Mouse (Mus musculus) midbrain, embryonic 16.5 days (tissue): ENCODE results near the gene Klf9. TPM values are rescaled to one million over a fixed set of nuclear protein-coding genes. Genes with fewer than 3 reads are reported as not detected.

ENCODE experiments used
- ATAC-seq: fragments of 200-750 bp; cut with Nextera tagmentation; 2 replicates; pipeline ENCODE4 v1.8.0; 2017; ENCODE audit warnings: moderate TSS enrichment
- H3K27ac ChIP-seq: fragments of 300-500 bp; sonication (generic); 2 replicates; pipeline ENCODE4 v1.5.1; 2014; ENCODE audit warnings: mild to moderate bottlenecking, low read length, mixed read lengths
- H3K27me3 ChIP-seq: fragments of 300-500 bp; sonication (generic); 2 replicates; pipeline ENCODE4 v1.6.1; 2014; ENCODE audit warnings: low read depth, low read length, mixed read lengths; ENCODE audit not compliant: control insufficient read depth, insufficient read depth
- H3K36me3 ChIP-seq: fragments of 300-500 bp; sonication (generic); 2 replicates; pipeline ENCODE4 v1.6.1; 2014; ENCODE audit warnings: mild to moderate bottlenecking, low read length, moderate library complexity, mixed read lengths; ENCODE audit not compliant: control insufficient read depth, insufficient read depth
- H3K4me1 ChIP-seq: fragments of 300-500 bp; sonication (generic); 2 replicates; pipeline ENCODE4 v1.6.1; 2014; ENCODE audit warnings: mild to moderate bottlenecking, low read length, mixed read lengths; ENCODE audit not compliant: control insufficient read depth, insufficient read depth
- H3K4me2 ChIP-seq: fragments of 300-500 bp; sonication (generic); 2 replicates; pipeline ENCODE4 v1.6.1; 2014; ENCODE audit warnings: mild to moderate bottlenecking, low read length, mixed read lengths
- H3K4me3 ChIP-seq: fragments of 300-500 bp; sonication (generic); 2 replicates; pipeline ENCODE4 v1.5.1; 2014; ENCODE audit warnings: low read depth, mild to moderate bottlenecking, low read length, moderate library complexity, mixed read lengths
- H3K9ac ChIP-seq: fragments of 300-500 bp; sonication (generic); 2 replicates; pipeline ENCODE4 v1.6.1; 2014; ENCODE audit warnings: low read depth, low read length, mixed read lengths
- H3K9me3 ChIP-seq: fragments of 300-500 bp; sonication (generic); replicated peaks from 2 replicates; pipeline ENCODE4 v1.6.1; 2014; ENCODE audit warnings: mild to moderate bottlenecking, low read length, mixed read lengths; ENCODE audit not compliant: control insufficient read depth, poor library complexity, severe bottlenecking
- WGBS: fragments of 180-500 bp; shearing (Covaris S2); extraction: QIAGEN DNeasy Blood & Tissue Kit; methylation state at CpG from one replicate; pipeline ENCODE4 v1.1.7; 2014; 5-methylcytosine and 5-hydroxymethylcytosine counted together
- polyA plus RNA-seq: library from polyadenylated mRNA; unstranded; fragments of >200 nt; fragmentation: Nextera tagmentation; extraction: Ambion mirVana; gene quantifications from 2 replicates; pipeline ENCODE4 v1.2.1, GENCODE M21; 2015

Klf9 gene
- polyA plus RNA-seq, 1 experiment from 2014 or later = 3.1 TPM

GRCm38 (mm10) chr19:23129908-23130307, 11.1 kb upstream of the Klf9 start:
- H3K4me1 ChIP-seq = peaks cover 9% of the 10 kb centered on the region
- 94% methylated on average over 2 of the region's 2 CpGs for WGBS
- no peak overlapping the region for H3K4me3 ChIP-seq
- H3K9ac ChIP-seq = no peak overlapping the region
- H3K4me2 ChIP-seq = no peak overlapping the region
- H3K36me3 ChIP-seq = no peaks in the 10 kb centered on the region
- H3K9me3 ChIP-seq = no peaks in the 10 kb centered on the region
- H3K27ac ChIP-seq = no peak overlapping the region
- ATAC-seq = no peak
- H3K27me3 ChIP-seq = peaks cover 9% of the 10 kb centered on the region

GRCm38 (mm10) chr19:23132106-23132635, 8.9 kb upstream of the Klf9 start:
- peaks cover 22% of the 10 kb centered on the region for H3K4me1 ChIP-seq
- H3K27ac ChIP-seq = no peak overlapping the region
- H3K9me3 ChIP-seq = no peaks in the 10 kb centered on the region
- H3K4me3 ChIP-seq = no peak overlapping the region
- H3K27me3 ChIP-seq = peaks cover 26% of the 10 kb centered on the region
- no peak overlapping the region for H3K4me2 ChIP-seq
- WGBS = 71% methylated on average over 3 of the region's 3 CpGs
- H3K36me3 ChIP-seq = no peaks in the 10 kb centered on the region
- H3K9ac ChIP-seq = no peak overlapping the region
- no peak for ATAC-seq

- Histone ChIP-seq H3K27ac (no peak overlapping the region), H3K9me3 (no peaks in the 10 kb centered on the region), H3K4me1 (peaks cover 22% of the 10 kb centered on the region), H3K36me3 (no peaks in the 10 kb centered on the region), H3K9ac (no peak overlapping the region), H3K27me3 (peaks cover 31% of the 10 kb centered on the region), H3K4me3 (no peak overlapping the region), H3K4me2 (no peak overlapping the region)
- no peak for ATAC-seq
- WGBS = 29% methylated on average over 7 of the region's 7 CpGs
Observed at GRCm38 (mm10) chr19:23132720-23133426, 8.2 kb upstream of the Klf9 start.

GRCm38 (mm10) chr19:23133427-23134094, 7.5 kb upstream of the Klf9 start:
- Histone ChIP-seq H3K4me2 (peak overlapping the region; percentile 90), H3K36me3 (no peaks in the 10 kb centered on the region), H3K27ac (no peak overlapping the region), H3K4me1 (peaks cover 22% of the 10 kb centered on the region), H3K9me3 (no peaks in the 10 kb centered on the region), H3K27me3 (peaks cover 36% of the 10 kb centered on the region), H3K4me3 (peak overlapping the region; percentile 46; the same call in 1 of the 2 replicates), H3K9ac (no peak overlapping the region)
- 10% methylated on average over 9 of the region's 9 CpGs for WGBS
- ATAC-seq = no peak

- H3K4me1 ChIP-seq = peaks cover 22% of the 10 kb centered on the region
- no peaks in the 10 kb centered on the region for H3K9me3 ChIP-seq
- 5% methylated on average over 14 of the region's 14 CpGs for WGBS
- peak; percentile 43; the same call in 1 of the 2 replicates for ATAC-seq
- H3K4me2 ChIP-seq = peak overlapping the region; percentile 90
- no peak overlapping the region for H3K27ac ChIP-seq
- H3K9ac ChIP-seq = peak overlapping the region; percentile 57; the same call in 1 of the 2 replicates
- H3K4me3 ChIP-seq = peak overlapping the region; percentile 46; the same call in 1 of the 2 replicates
- H3K36me3 ChIP-seq = no peaks in the 10 kb centered on the region
- H3K27me3 ChIP-seq = peaks cover 36% of the 10 kb centered on the region
Observed at GRCm38 (mm10) chr19:23134095-23134440, 7.0 kb upstream of the Klf9 start.

GRCm38 (mm10) chr19:23134441-23135301, 6.4 kb upstream of the Klf9 start:
- Histone ChIP-seq H3K27me3 (peaks cover 36% of the 10 kb centered on the region), H3K4me2 (peak overlapping the region; percentile 90), H3K4me1 (peaks cover 22% of the 10 kb centered on the region), H3K27ac (no peak overlapping the region), H3K9ac (peak overlapping the region; percentile 57), H3K9me3 (no peaks in the 10 kb centered on the region), H3K4me3 (peak overlapping the region; percentile 46), H3K36me3 (no peaks in the 10 kb centered on the region)
- WGBS = under 1% methylated on average over 39 of the region's 47 CpGs
- ATAC-seq = peak; percentile 46

GRCm38 (mm10) chr19:23135349-23136201, 5.5 kb upstream of the Klf9 start:
- ATAC-seq = peak; percentile 39
- peak overlapping the region; percentile 90 for H3K4me2 ChIP-seq
- no peaks in the 10 kb centered on the region for H3K9me3 ChIP-seq
- peak overlapping the region; percentile 57 for H3K9ac ChIP-seq
- H3K4me3 ChIP-seq = peak overlapping the region; percentile 46
- H3K4me1 ChIP-seq = peaks cover 24% of the 10 kb centered on the region
- H3K36me3 ChIP-seq = no peaks in the 10 kb centered on the region
- H3K27me3 ChIP-seq = peaks cover 36% of the 10 kb centered on the region
- WGBS = under 1% methylated on average over 55 of the region's 55 CpGs
- no peak overlapping the region for H3K27ac ChIP-seq

- peak overlapping the region; percentile 57 for H3K9ac ChIP-seq
- ATAC-seq = no peak
- H3K27ac ChIP-seq = no peak overlapping the region
- peaks cover 24% of the 10 kb centered on the region for H3K4me1 ChIP-seq
- peak overlapping the region; percentile 46 for H3K4me3 ChIP-seq
- no peaks in the 10 kb centered on the region for H3K9me3 ChIP-seq
- no peaks in the 10 kb centered on the region for H3K36me3 ChIP-seq
- peaks cover 36% of the 10 kb centered on the region for H3K27me3 ChIP-seq
- WGBS = 1% methylated on average over 27 of the region's 27 CpGs
- peak overlapping the region; percentile 90 for H3K4me2 ChIP-seq
Observed at GRCm38 (mm10) chr19:23136202-23136850, 4.7 kb upstream of the Klf9 start.
